Mouse (Mus musculus) heart, postnatal 0 days (tissue): Measurements from ENCODE around the gene 2900026A02Rik.

ENCODE experiments used
- CTCF ChIP-seq: IDR thresholded peaks from 2 replicates; pipeline ENCODE4 v1.5.1; 2016; ENCODE audit warnings: antibody characterized with exemption, control low read depth, low read depth
- EP300 ChIP-seq: IDR thresholded peaks from 2 replicates; pipeline ENCODE4 v1.6.1; 2016; ENCODE audit warnings: antibody characterized with exemption, low read depth

GRCm38 (mm10) chr5:113101457-113101856 is 119.6 kb downstream of the 2900026A02Rik start:
- no peak for TF ChIP-seq CTCF
- TF ChIP-seq EP300: no peak
